Mouse (Mus musculus): ENCODE results near the gene Nudt21. TPM values are rescaled to one million over a fixed set of nuclear protein-coding genes. Genes with fewer than 3 reads are reported as not detected.
"Not testable (repeated sequence)": the region's sequence is repeated elsewhere in the genome, so short reads cannot be mapped to it uniquely, and the experiment has no call there.

Gene Nudt21
- polyA plus RNA-seq, 1 experiment from 2014 or later: 95.1 TPM

DNA sequence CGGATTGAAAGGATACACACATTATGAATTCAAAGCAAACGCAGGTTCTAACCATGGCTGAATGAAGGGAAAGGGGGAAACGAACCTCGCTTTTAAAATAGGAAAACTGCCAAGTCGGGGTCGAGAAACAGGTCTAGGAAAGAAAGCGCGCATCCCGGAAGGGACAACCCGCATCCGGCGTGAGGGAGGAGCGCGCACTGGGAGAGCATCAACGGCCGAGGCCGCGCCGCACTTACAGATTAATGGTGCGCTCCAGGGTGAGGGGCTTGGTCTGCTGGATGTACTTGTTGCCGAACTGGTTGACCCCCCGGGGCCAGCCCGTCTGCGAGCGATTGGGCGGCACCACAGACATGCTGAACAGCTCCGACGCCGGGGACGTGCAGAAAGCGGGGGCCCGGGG, 290 bp downstream of the Nudt21 start:
- 0% methylated on average over 20 of the region's 32 CpGs for WGBS
- peak overlapping the region; percentile 76 for H3K4me2 ChIP-seq (replicated peaks)

DNA sequence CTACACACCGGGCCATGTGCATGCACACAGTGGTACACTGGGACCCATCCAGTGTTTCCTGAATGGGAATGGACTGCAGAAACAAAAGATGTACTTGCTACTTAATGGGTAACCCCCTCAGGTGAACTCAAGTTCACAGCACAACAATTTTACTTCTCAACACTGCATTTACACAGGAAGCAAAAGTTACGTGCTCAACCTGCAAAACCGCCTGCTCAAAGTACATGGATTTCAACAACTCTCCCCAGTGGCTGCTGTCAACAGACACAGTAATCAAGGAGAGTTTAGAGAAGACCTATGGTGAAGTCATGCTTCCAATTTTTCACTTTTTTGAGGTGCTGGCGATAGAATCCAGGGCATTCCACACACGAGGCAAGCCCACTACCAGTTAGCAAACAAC, 1.6 kb downstream of the Nudt21 start:
- ATAC-seq (ENCODE audit: low FRiP score) (no peak), DNase-seq (ENCODE audit: low spot score) (no peak)
- peaks cover 26% of the 10 kb centered on the region for H3K4me1 ChIP-seq (replicated peaks; ENCODE audit: control insufficient read depth, insufficient read depth, low read length)
- peaks cover 20% of the 10 kb centered on the region for H3K36me3 ChIP-seq (replicated peaks; ENCODE audit: control insufficient read depth, insufficient read depth)
- H3K9ac ChIP-seq: peak overlapping the region; percentile 21; the same call in 1 of the 2 replicates
- H3K27ac ChIP-seq: no peak overlapping the region
- H3K4me2 ChIP-seq (replicated peaks): peak overlapping the region; percentile 76
- H3K4me3 ChIP-seq (replicated peaks; ENCODE audit: low read length): 0 out of 2 replicates have a peak overlapping the region, but pooled peaks have one; percentile 90
- no peaks in the 10 kb centered on the region for H3K27me3 ChIP-seq (ENCODE audit: control insufficient read depth, insufficient read depth, low read length)
- no peaks in the 10 kb centered on the region for H3K9me3 ChIP-seq (ENCODE audit: control insufficient read depth, low read length)
- WGBS: 70% methylated on average over 5 of the region's 5 CpGs

More for the DNA sequence above, 290 bp downstream of the Nudt21 start:
- not testable (repeated sequence) for H3K27me3 ChIP-seq (ENCODE audit: control insufficient read depth, insufficient read depth, low read length); H3K9me3 ChIP-seq (ENCODE audit: control insufficient read depth, low read length)
- Histone ChIP-seq H3K36me3 (replicated peaks; ENCODE audit: control insufficient read depth, insufficient read depth) (0 out of 2 replicates have a peak, but pooled peaks cover 13% of the 10 kb centered on the region), H3K27ac (peak overlapping the region; percentile 70), H3K4me3 (replicated peaks; ENCODE audit: low read length) (peak overlapping the region; percentile 90), H3K9ac (peak overlapping the region; percentile 77), H3K4me1 (replicated peaks; ENCODE audit: control insufficient read depth, insufficient read depth, low read length) (peaks cover 26% of the 10 kb centered on the region)
- ATAC-seq (ENCODE audit: low FRiP score) (peak; percentile 88), DNase-seq (ENCODE audit: low spot score) (peak; percentile 66)

DNA sequence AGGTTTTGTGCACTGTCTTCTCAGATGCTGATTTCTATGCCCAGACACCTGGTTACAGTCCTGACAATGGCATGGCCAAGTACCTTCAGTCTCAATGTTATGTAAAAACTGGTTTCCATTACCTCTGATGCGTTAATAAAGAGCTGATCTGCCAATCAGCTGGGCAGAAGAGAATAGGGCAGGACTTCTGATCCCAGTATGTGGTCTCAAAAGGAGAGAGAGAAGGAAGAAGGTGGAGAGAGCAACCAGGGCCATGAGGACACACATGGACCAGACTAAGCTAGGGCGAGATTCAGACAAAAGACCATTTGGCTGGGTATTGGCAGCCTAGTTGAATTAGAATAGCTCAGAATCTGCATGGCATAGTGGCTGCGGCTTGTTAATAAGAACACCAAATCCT, 3.2 kb downstream of the Nudt21 start:
- no peak overlapping the region for H3K4me2 ChIP-seq (replicated peaks)

DNA sequence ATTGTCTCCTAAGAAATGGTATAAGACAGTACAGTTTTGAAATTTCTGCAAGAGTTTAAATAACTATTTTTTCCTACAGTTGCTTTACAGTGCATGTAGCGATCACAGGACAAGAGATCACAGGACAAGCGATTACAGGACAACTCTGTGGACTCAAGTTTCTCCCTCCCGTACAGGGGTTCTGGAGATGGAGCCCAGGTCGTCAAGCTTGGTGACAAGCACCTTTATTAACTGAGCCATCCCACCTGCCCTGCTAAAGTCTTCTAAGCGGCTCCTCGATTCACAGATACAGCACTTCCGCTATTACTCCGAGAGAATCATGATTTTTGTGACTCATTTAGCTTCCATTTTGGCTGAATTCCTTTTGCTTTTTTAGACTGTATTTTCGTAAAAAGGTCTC, 7.1 kb downstream of the Nudt21 start:
- peaks cover 67% of the 10 kb centered on the region for H3K36me3 ChIP-seq (replicated peaks; ENCODE audit: control insufficient read depth, insufficient read depth)
- no peak overlapping the region for H3K4me2 ChIP-seq (replicated peaks)
- ATAC-seq (ENCODE audit: low FRiP score) (no peak), DNase-seq (ENCODE audit: low spot score) (no peak)
- peaks cover 8% of the 10 kb centered on the region; the same call in 1 of the 2 replicates for H3K4me1 ChIP-seq (replicated peaks; ENCODE audit: control insufficient read depth, insufficient read depth, low read length)
- H3K27me3 ChIP-seq (ENCODE audit: control insufficient read depth, insufficient read depth, low read length): no peaks in the 10 kb centered on the region
- no peak overlapping the region for H3K27ac ChIP-seq
- 96% methylated on average over 9 of the region's 9 CpGs for WGBS
- no peak overlapping the region for H3K4me3 ChIP-seq (replicated peaks; ENCODE audit: low read length)
- no peaks in the 10 kb centered on the region for H3K9me3 ChIP-seq (ENCODE audit: control insufficient read depth, low read length)
- no peak overlapping the region for H3K9ac ChIP-seq

More for the DNA sequence above, 3.2 kb downstream of the Nudt21 start:
- no peak overlapping the region for H3K4me3 ChIP-seq (replicated peaks; ENCODE audit: low read length)
- WGBS: 43% methylated on average over 3 of the region's 3 CpGs
- no peak for DNase-seq (ENCODE audit: low spot score)
- peaks cover 28% of the 10 kb centered on the region for H3K36me3 ChIP-seq (replicated peaks; ENCODE audit: control insufficient read depth, insufficient read depth)
- H3K9me3 ChIP-seq (ENCODE audit: control insufficient read depth, low read length): no peaks in the 10 kb centered on the region
- no peaks in the 10 kb centered on the region for H3K27me3 ChIP-seq (ENCODE audit: control insufficient read depth, insufficient read depth, low read length)
- no peak for ATAC-seq (ENCODE audit: low FRiP score)
- peaks cover 26% of the 10 kb centered on the region for H3K4me1 ChIP-seq (replicated peaks; ENCODE audit: control insufficient read depth, insufficient read depth, low read length)
- H3K9ac ChIP-seq: 0 out of 2 replicates have a peak overlapping the region, but pooled peaks have one; percentile 12
- H3K27ac ChIP-seq: no peak overlapping the region

DNA sequence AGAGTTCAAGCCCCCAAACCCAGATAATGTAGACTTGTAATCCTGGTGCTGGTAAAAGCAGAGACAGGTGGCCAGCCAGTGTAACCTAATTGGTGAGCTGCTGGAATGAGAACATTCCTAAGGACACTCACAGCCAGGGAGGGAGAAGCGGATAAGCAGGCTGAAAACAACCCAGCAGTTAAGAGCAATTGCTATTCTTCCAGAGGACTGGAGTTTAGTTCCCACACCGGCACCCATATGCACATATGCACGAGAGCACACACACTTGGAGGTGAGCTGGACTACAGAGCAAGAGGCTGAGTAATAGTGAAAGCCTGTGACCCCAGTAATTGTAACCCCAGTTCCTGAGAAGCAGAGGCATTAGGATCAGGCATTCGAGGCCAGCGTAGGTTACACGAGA, 12.9 kb downstream of the Nudt21 start:
- no peaks in the 10 kb centered on the region for H3K4me1 ChIP-seq (replicated peaks; ENCODE audit: control insufficient read depth, insufficient read depth, low read length)
- H3K27ac ChIP-seq: no peak overlapping the region
- no peaks in the 10 kb centered on the region for H3K9me3 ChIP-seq (ENCODE audit: control insufficient read depth, low read length)
- DNase-seq (ENCODE audit: low spot score) (no peak), ATAC-seq (ENCODE audit: low FRiP score) (no peak)
- H3K36me3 ChIP-seq (replicated peaks; ENCODE audit: control insufficient read depth, insufficient read depth): peaks cover 87% of the 10 kb centered on the region
- H3K4me3 ChIP-seq (replicated peaks; ENCODE audit: low read length): no peak overlapping the region
- H3K9ac ChIP-seq: no peak overlapping the region
- H3K4me2 ChIP-seq (replicated peaks): no peak overlapping the region
- no peaks in the 10 kb centered on the region for H3K27me3 ChIP-seq (ENCODE audit: control insufficient read depth, insufficient read depth, low read length)
- WGBS: 97% methylated on average over 6 of the region's 6 CpGs

DNA sequence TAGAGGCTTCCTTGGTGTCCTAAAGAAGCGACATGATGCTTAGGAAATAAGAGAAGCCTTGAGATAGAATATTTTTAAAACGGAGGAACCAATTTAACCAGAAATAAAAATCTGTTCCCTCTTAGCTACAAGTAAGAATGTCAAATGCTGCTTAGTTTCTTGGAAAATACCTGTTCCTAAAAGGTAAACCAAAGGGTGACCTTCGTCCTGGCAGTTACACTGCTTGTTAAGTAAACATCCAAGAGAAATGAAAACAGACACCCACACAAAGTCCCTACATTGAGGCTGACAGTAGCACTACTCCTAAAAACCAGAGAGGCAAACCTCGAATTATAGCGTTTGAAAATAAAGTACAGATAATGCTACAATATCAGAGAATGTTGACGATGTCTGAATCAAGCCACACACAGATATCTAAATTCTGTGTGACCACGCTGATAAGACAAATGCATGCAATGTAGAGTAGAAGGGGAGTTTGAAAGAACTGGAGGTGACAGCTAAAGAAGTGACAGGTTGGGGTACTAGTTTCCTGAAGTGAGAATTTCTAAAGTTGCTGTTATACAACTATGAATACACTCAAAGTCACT, 23.7 kb downstream of the Nudt21 start:
- H3K4me2 ChIP-seq (replicated peaks): peak overlapping the region; percentile 83
- peak overlapping the region; percentile 96 for H3K4me3 ChIP-seq (replicated peaks; ENCODE audit: low read length)
- DNase-seq (ENCODE audit: low spot score) (no peak), ATAC-seq (ENCODE audit: low FRiP score) (no peak)
- 42% methylated on average over 7 of the region's 7 CpGs for WGBS
- peak overlapping the region; percentile 94 for H3K27ac ChIP-seq
- H3K36me3 ChIP-seq (replicated peaks; ENCODE audit: control insufficient read depth, insufficient read depth): peaks cover 7% of the 10 kb centered on the region; the same call in 1 of the 2 replicates
- no peaks in the 10 kb centered on the region for H3K27me3 ChIP-seq (ENCODE audit: control insufficient read depth, insufficient read depth, low read length)
- no peaks in the 10 kb centered on the region for H3K9me3 ChIP-seq (ENCODE audit: control insufficient read depth, low read length)
- H3K9ac ChIP-seq: peak overlapping the region; percentile 99
- peaks cover 33% of the 10 kb centered on the region for H3K4me1 ChIP-seq (replicated peaks; ENCODE audit: control insufficient read depth, insufficient read depth, low read length)

DNA sequence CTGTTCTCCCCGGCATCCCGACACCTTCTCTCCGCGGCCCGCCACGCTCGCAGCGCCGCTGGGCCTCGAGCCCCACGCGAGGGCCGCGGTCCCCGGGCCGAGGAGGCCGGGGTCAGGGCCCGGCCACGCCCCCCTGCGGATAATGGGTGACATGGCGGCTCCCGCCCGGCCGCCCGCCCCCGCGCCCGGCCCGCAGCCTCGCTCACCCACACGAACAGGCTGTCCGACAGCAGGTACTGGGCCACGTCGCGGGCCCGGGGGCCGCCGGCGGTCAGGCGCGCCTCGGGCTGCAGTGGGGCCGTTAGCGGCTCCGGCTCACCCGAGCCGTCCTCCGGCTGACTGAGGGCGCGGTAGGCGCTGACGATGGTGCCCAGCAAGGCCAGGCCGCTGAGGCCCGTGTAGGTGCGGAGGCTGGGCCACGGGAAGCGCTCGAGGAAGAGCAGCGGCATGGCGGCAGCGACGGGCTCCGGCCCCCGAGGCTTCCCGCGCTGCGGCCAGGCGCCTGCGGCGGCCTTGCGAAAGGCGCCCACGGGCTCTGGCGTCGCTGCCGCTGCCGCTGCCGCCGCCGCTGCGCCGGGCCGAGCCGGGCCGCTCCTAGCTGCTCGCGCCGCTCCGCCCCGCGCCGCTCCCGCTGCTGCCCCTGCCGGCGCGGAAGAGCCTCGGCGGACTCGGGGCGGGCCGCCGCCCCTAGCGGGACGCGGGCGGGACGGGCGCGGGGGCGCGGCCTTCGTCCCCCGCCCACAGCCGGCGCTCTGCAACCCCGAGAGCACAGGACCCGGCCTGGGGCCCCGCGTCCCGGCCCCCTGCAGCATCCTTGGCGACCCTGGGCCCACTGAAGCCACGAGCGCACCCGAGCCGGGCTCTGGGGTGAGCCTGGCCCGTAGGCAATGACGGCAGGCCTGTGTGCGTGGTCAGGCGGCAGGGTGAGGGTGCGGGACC, 24.5 kb downstream of the Nudt21 start, which contains the start of gene Amfr:
Gene Amfr (minus strand): TSS at position 830 of the 939 bp plus-strand sequence.
- no peaks in the 10 kb centered on the region for H3K27me3 ChIP-seq (ENCODE audit: control insufficient read depth, insufficient read depth, low read length)
- WGBS: under 1% methylated on average over 95 of the region's 130 CpGs
- H3K4me3 ChIP-seq (replicated peaks; ENCODE audit: low read length): peak within 1 kb of the TSS; percentile 96
- peak within 1 kb of the TSS; percentile 83 for H3K4me2 ChIP-seq (replicated peaks)
- ATAC-seq (ENCODE audit: low FRiP score) (peak; percentile 93), DNase-seq (ENCODE audit: low spot score) (peak; percentile 77)
- peaks cover 7% of the 10 kb centered on the region; the same call in 1 of the 2 replicates for H3K36me3 ChIP-seq (replicated peaks; ENCODE audit: control insufficient read depth, insufficient read depth)
- H3K27ac ChIP-seq: peak within 1 kb of the TSS; percentile 94
- H3K4me1 ChIP-seq (replicated peaks; ENCODE audit: control insufficient read depth, insufficient read depth, low read length): peaks cover 33% of the 10 kb centered on the region
- no peaks in the 10 kb centered on the region for H3K9me3 ChIP-seq (ENCODE audit: control insufficient read depth, low read length)
- H3K9ac ChIP-seq: peak within 1 kb of the TSS; percentile 99

DNA sequence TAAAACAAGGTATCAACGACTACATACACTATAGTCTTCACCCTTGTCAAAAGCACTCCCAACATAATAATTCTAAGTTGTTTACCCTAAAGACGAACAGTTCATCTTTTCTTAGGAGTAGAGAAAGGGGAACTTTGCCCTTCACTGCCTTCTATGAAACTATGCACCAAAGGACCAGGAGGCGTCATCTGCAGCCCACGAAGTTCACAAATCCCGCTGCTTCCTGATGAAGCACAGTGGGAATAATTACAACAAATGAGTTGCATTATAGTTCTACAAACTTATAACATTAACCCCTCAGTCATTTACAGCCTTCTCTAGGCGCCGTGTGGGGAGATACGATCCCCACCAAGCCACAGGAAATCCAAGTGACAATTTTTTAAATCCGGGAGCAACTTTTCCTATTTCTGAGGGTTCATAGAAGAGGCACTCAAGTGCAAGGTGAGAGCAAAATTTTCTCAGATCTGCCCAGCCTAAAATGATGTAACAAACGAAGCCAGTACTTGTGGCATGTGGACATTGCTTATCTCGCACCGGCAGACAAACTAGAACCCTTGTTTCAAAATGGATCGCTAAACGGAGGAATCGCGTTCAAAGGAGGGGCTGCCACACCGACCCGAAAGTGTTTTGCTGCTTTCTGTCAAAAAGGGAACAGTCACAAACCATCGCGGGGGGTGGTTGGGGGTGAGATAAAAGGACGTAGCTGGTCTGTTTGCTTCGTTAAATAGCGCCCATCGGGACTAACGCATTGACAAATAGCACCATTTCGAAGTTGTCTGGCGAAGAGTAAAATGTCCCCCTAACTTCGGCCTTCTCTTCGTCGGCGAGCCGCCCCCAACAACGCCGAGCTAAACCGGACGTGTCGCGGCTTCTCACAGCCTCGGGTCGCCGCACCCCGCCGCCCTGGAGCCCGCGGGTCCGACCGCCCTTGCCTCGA, 25.5 kb downstream of the Nudt21 start:
- ATAC-seq (ENCODE audit: low FRiP score): no peak
- DNase-seq (ENCODE audit: low spot score): peak; percentile 34
- Histone ChIP-seq H3K4me2 (replicated peaks) (peak overlapping the region; percentile 83), H3K27ac (peak overlapping the region; percentile 94), H3K4me3 (replicated peaks; ENCODE audit: low read length) (peak overlapping the region; percentile 96), H3K4me1 (replicated peaks; ENCODE audit: control insufficient read depth, insufficient read depth, low read length) (peaks cover 33% of the 10 kb centered on the region), H3K9me3 (ENCODE audit: control insufficient read depth, low read length) (no peaks in the 10 kb centered on the region), H3K27me3 (ENCODE audit: control insufficient read depth, insufficient read depth, low read length) (no peaks in the 10 kb centered on the region), H3K9ac (peak overlapping the region; percentile 99), H3K36me3 (replicated peaks; ENCODE audit: control insufficient read depth, insufficient read depth) (peaks cover 7% of the 10 kb centered on the region; the same call in 1 of the 2 replicates)
- 3% methylated on average over 48 of the region's 48 CpGs for WGBS

Measured in hindbrain, embryonic 14.5 days (tissue).